Mouse (Mus musculus) midbrain, embryonic 16.5 days (tissue): ENCODE measurements around the gene Adh6b. TPM values are rescaled to one million over a fixed set of nuclear protein-coding genes. Genes with fewer than 3 reads are reported as not detected.

Experiments
- polyA plus RNA-seq: library from polyadenylated mRNA; unstranded; fragments of >200 nt; fragmentation: Nextera tagmentation; extraction: Ambion mirVana; gene quantifications from 2 replicates; pipeline ENCODE4 v1.2.1, GENCODE M21; 2015

Adh6b gene
- polyA plus RNA-seq, 1 experiment from 2014 or later = 0.14 TPM

Other genes with a start within 250 kb of the Adh6b start
- 6.9 and 7.9 TPM in 2 replicates for gene Trmt10a, start 198.3 kb upstream of the Adh6b start, polyA plus RNA-seq
- gene Mttp, start 196.8 kb upstream of the Adh6b start, polyA plus RNA-seq = 10.2 and 10.3 TPM in 2 replicates
- not detected in 2 replicates for gene 4930579F01Rik, start 147.9 kb upstream of the Adh6b start, polyA plus RNA-seq
- gene Adh7, start 124.0 kb upstream of the Adh6b start, polyA plus RNA-seq = 1.3 and 1.6 TPM in 2 replicates
- 1.1 TPM in 2 replicates for gene Adh1, start 80.8 kb upstream of the Adh6b start, polyA plus RNA-seq
- not detected in 2 replicates for gene Adh6a, start 28.5 kb upstream of the Adh6b start, polyA plus RNA-seq
- not detected in 2 replicates for gene Adh4, start 73.7 kb downstream of the Adh6b start, polyA plus RNA-seq
- gene Adh5, start 101.3 kb downstream of the Adh6b start, polyA plus RNA-seq = 192 and 203 TPM in 2 replicates
- 49.2 and 50.2 TPM in 2 replicates for gene Metap1, start 147.7 kb downstream of the Adh6b start, polyA plus RNA-seq
- 352 and 365 TPM in 2 replicates for gene Eif4e, start 184.4 kb downstream of the Adh6b start, polyA plus RNA-seq